Mouse (Mus musculus): Measurements from ENCODE around the gene Foxi1. TPM values are rescaled to one million over a fixed set of nuclear protein-coding genes. Genes with fewer than 3 reads are reported as not detected.
"Not testable (repeated sequence)": the region's sequence is repeated elsewhere in the genome, so short reads cannot be mapped to it uniquely, and the experiment has no call there.

Gene Foxi1
- not detected for total RNA-seq (2021)

GRCm38 (mm10) chr11:34207989-34208388 is at the start of gene Foxi1:
Gene Foxi1 (minus strand): TSS chr11:34208089.
- intact Hi-C loops (cut with DNase I), result no loop called here
- no peak for DNase-seq (ENCODE audit: low spot score)

- intact Hi-C loops (cut with DNase I), result no loop called here
- no peak for DNase-seq (ENCODE audit: low spot score)
These were observed 35.1 kb upstream of the Foxi1 start for GRCm38 (mm10) chr11:34242979-34243378.

- DNase-seq (ENCODE audit: low spot score), result no peak
- intact Hi-C loops (cut with DNase I), result no loop called here
These were observed 32.4 kb upstream of the Foxi1 start for GRCm38 (mm10) chr11:34240252-34240651.

GRCm38 (mm10) chr11:34239691-34240090 is 31.8 kb upstream of the Foxi1 start:
- DNase-seq (ENCODE audit: low spot score), result no peak
- intact Hi-C loops (cut with DNase I), result no loop called here

- intact Hi-C loops (cut with DNase I), result no loop called here
- DNase-seq (ENCODE audit: low spot score), result no peak
These were observed 29.0 kb upstream of the Foxi1 start for GRCm38 (mm10) chr11:34236885-34237284.

- DNase-seq (ENCODE audit: low spot score), result no peak
- intact Hi-C loops (cut with DNase I), result no loop called here
These were observed 28.3 kb upstream of the Foxi1 start for GRCm38 (mm10) chr11:34236091-34236759.

- intact Hi-C loops (cut with DNase I), result no loop called here
- DNase-seq (ENCODE audit: low spot score), result no peak
These were observed 21.0 kb upstream of the Foxi1 start for GRCm38 (mm10) chr11:34228758-34229364.

GRCm38 (mm10) chr11:34227180-34227579 is 19.3 kb upstream of the Foxi1 start:
- no peak for DNase-seq (ENCODE audit: low spot score)
- intact Hi-C loops (cut with DNase I), result no loop called here

GRCm38 (mm10) chr11:34220596-34220995 is 12.7 kb upstream of the Foxi1 start:
- intact Hi-C loops (cut with DNase I); DNase-seq (ENCODE audit: low spot score): not testable (repeated sequence)

- intact Hi-C loops (cut with DNase I), result loop anchor here (1.0 to 10.0 kb wide), 4 partner anchors 64 to 251 kb away; partner anchors contain the start of gene Kcnmb1
- DNase-seq (ENCODE audit: low spot score), result no peak
These were observed 5.0 kb upstream of the Foxi1 start for GRCm38 (mm10) chr11:34212853-34213252.

GRCm38 (mm10) chr11:34202769-34203168 is 5.1 kb downstream of the Foxi1 start:
- intact Hi-C loops (cut with DNase I), result no loop called here
- DNase-seq (ENCODE audit: low spot score), result no peak

- DNase-seq (ENCODE audit: low spot score), result no peak
- intact Hi-C loops (cut with DNase I), result no loop called here
These were observed 12.7 kb downstream of the Foxi1 start for GRCm38 (mm10) chr11:34195142-34195541.

- intact Hi-C loops (cut with DNase I), result loop anchor here (5.0 kb wide), 1 partner anchor 37 kb away; no protein-coding TSS in a partner anchor
- no peak for DNase-seq (ENCODE audit: low spot score)
These were observed 13.5 kb downstream of the Foxi1 start for GRCm38 (mm10) chr11:34194158-34194941.

GRCm38 (mm10) chr11:34193658-34194057 is 14.2 kb downstream of the Foxi1 start:
- intact Hi-C loops (cut with DNase I), result loop anchor here (5.0 kb wide), 1 partner anchor 36 kb away; no protein-coding TSS in a partner anchor
- no peak for DNase-seq (ENCODE audit: low spot score)

GRCm38 (mm10) chr11:34184266-34184665 is 23.6 kb downstream of the Foxi1 start:
- no peak for DNase-seq (ENCODE audit: low spot score)
- intact Hi-C loops (cut with DNase I), result no loop called here

- DNase-seq (ENCODE audit: low spot score), result peak; percentile 39
- intact Hi-C loops (cut with DNase I), result no loop called here
These were observed 26.4 kb downstream of the Foxi1 start for GRCm38 (mm10) chr11:34181214-34182117.

- DNase-seq (ENCODE audit: low spot score), result no peak
- intact Hi-C loops (cut with DNase I), result no loop called here
These were observed 29.1 kb downstream of the Foxi1 start for GRCm38 (mm10) chr11:34178752-34179151.

- intact Hi-C loops (cut with DNase I), result no loop called here
- no peak for DNase-seq (ENCODE audit: low spot score)
These were observed 31.5 kb downstream of the Foxi1 start for GRCm38 (mm10) chr11:34176371-34176770.

- intact Hi-C loops (cut with DNase I), result no loop called here
- no peak for DNase-seq (ENCODE audit: low spot score)
These were observed 36.7 kb downstream of the Foxi1 start for GRCm38 (mm10) chr11:34171221-34171620.

GRCm38 (mm10) chr11:34169464-34169894 is 38.4 kb downstream of the Foxi1 start:
- no peak for DNase-seq (ENCODE audit: low spot score)
- intact Hi-C loops (cut with DNase I), result no loop called here
